Mouse (Mus musculus): Measurements from ENCODE around the gene AU021092.
"Not testable (repeated sequence)": the region's sequence is repeated elsewhere in the genome, so short reads cannot be mapped to it uniquely, and the experiment has no call there.

The AU021092 gene

DNA sequence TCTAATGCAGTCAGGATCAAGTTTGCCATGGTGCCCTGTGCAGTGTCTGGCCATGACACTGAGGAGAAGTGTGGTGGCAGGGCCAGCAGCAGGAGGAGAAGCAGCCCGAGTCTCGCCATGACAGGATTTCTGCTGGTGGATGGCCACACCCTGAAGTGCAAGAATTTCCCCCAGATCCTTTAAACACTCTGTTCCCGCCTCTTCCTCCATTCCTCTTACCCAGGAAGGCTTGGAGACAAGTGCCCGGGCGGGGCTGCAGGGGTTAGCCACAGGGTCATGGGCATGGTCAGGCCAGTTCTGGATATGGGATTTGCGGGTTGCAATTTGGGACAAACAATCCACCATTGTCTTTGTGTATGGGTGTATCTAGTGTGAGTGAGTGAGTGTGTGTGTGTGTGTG, at the start of gene AU021092:
Gene AU021092 (minus strand): TSS at position 160 of the 400 bp plus-strand sequence.
- peak; percentile 69 to 79 for DNase-seq

DNA sequence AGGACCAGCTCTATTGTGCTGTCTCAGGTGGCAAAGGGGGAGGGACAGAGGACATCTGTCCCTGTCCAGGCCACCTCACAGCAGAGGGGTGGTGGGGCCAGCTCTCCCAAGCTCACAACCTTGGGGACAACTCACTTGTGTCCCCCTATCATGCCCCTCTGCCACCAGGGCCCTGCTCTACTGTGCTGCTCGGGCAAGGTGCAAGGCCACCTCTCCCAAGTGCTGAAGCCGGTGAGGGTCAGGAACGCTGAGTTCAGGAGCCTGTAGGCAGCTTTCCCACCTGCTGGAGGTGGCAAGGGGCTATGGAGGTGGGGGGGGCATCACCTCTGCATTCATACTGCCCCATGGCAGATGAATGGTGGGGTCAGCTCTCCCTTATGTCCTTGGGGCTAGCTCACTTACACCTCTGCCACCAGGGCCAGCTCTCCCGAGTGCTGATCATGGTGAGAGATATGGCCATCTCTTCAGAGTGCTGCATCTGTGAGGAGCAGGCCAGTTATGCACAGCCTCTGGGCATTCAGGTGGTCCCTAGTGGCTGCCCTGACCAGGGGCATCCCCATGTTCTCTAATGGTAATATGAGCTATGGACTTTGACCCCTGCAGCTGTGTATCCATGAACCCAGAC, 49.4 kb upstream of the AU021092 start:
- DNase-seq = no peak

DNA sequence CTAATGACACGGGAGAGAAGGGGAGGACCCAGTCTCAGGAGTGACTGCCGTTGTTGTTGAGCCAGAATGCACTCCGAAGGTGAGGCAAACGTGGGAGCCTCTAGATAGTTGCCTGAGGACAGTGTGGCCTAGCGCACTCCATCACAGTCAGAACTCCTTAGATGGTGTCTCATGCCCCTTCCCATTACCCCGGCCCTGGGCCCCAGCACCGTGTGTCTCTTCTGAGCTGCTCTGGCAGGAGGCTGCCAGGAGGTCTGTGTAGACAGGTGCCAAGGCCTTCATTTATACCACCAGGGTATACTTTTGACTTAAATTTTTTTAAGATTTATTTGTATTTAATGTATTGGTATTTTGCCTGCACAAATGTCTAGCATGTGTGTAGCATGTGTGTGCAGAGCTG, 41.8 kb upstream of the AU021092 start:
- DNase-seq = no peak

DNA sequence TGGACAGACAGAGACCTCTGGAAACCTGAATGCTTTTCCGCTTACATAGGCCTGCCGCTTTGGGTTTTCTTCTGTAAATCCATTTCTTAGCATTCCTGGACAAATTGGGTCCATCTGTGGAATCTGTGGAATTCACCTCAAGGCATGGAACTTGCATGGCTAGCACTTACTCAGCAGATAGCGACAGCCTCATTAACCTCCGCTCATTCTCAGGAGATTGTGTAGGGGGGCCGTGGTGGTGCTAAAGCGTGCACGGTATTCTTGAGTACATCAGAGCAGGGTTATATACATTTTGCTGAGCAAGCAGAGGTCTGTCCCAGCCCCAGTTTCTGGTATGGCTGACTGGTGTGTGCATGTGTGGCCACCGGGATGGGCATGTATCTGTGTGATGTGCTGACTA, 41.1 kb upstream of the AU021092 start:
- no peak for DNase-seq

DNA sequence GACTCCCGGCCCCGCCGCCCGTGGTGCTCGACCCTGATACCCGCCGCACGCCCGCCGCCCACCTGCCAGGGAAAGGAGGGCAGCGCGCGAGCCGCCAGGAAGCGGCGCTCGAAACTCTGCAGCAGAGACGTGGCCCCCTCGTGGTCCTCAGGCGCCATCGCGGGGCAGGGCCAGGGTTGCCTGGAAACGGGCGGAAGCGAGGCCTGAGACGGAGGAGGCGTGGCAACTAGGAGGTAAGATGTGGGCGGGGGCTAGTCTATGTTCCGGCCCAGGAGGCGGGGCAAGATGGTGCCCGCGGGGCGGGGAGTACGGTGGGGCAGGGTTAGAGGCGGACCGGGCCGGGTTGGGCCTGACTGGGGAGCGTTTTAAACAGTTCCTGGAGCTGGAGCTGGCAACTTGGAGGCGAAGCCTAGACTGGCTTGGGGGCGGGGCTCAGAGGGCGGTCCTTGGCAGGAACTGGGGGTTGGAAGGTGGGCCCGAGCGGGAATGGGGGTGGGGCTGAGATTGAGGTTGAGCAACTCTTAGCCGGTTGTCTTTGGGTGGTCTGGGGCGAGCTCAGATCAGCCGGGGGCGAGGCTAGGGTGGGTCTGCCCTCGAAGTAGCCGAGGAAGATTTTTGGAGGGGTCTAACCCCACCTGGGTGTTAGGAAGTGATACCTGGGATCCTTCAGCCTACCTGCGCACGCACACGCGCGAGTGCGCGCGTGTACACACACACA, 33.8 kb upstream of the AU021092 start, which contains the start of gene Eef2kmt:
Gene Eef2kmt (minus strand): TSS at position 205 of the 718 bp plus-strand sequence.
- DNase-seq = peak; percentile 99

DNA sequence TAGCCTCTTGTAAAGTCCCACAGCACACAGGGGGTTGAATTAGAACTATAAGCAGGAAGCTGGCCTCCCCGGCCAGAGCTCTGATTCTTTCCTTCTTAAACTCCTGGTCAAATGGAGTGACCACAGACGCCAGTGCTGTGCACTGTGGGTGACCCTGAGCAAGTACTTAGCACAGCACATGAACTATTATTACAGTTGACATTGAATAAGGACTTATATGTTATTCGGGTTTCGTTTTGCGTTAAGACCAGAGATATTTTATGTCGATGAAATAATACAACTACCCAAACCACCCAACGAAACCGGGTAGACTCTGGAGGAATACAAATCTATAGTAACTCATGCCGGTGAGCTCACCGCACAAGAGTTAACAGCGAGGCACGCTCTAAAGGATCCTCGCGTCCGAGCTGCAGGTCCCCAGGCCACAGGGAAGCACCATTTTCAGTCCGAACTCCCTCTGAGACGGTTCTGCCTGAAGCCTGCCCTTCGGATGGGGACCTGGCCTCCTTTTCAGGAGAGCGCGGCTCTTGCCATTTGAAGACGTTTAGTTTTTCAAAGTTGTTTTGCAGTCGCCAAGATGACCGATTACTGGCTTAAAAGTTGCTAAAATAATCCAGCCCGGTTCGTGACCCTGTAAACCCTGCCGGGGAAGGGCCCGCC, 33.1 kb upstream of the AU021092 start:
- DNase-seq = no peak

DNA sequence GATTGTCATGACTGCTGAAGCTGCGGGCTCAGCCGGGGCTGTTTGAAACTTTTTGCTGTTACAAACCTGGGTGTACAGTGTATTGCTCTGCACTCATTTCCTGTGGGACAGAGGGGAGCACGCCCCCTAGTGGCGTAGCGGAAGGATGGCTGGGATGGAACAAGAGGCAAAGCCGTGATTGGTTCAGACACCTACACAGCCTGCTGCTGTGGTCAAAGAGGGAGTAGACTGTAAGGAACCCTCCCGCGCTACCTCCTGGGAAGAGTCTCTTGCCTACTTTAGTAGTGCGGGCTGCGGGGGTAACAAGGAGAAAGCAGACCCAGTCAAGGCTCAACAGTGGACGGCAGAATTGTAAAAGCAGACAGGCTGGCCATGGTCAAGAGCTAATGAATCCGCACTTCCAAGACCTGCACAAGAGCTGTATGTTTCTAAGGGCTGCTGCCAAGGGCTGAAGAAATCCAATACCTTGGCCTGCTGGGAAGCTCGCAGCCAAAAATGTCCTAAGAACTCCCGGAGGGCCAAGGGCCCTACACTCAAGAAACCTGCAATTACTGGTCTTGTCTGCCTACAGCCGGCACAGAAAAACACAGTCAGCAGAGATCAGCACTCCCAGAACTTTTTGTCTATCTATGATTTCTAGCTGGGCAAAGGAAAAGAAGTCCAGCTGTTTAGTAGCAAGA, 32.4 kb upstream of the AU021092 start:
- peak; percentile 80 to 83 for DNase-seq

DNA sequence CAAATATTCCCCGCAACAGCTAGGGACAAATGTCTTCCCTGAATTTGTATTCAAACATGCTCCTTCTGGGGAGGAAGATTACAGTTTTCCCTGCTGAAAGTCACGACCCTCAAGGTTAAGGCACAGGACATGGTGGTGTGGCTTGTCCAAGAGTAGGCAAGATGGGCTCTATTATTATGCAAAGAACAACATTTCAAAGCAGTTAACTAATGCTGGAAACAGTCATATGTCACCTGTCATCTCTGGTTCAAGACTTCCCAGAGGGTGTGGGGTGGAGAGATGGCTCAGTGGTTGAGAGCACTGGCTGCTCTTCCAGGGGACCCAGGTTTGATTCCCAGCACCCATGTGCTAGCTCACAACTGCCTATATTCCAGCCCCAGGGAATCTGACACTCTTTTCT, 30.2 kb upstream of the AU021092 start:
- DNase-seq = no peak

DNA sequence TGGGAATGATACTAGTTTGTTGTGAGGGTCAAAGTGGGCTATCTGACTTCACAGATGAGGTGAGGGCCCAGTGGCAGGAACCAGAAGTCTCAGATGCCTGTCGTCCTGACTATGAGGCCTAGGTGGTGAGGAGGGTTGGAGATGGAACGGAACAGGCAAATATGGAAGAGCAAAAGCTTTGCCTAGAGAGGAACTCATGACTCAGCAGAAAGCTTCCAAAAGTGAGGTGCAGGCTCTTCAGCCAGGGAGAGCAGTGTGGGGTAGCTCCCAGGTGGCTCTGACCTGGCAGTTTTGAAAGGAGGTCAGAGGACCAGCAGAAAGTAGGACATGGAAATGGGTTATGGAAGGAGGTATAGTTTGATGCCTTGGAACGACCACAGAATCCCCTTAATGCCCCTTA, 28.8 kb upstream of the AU021092 start:
- no peak for DNase-seq

DNA sequence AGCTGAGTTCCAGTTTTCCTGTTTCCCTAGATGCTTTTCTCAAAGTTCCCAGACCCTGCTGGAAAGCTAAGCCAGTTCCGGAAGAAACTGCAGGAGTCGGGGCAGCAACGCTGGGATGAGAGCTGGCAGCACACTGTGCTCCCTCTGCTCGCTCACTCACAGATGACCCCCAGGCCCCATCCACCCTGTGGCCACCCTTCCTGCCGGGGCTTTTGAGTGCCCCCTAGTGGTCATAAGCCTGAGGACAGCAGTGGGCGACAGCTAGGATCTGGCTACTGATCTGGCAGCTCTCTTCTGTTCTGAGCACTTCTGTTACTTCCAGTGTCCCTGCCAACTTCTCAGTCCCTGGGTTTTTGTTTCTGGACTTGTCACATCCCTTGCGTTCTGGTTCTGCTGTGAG, 22.3 kb upstream of the AU021092 start:
- DNase-seq = peak; percentile 59 to 76

DNA sequence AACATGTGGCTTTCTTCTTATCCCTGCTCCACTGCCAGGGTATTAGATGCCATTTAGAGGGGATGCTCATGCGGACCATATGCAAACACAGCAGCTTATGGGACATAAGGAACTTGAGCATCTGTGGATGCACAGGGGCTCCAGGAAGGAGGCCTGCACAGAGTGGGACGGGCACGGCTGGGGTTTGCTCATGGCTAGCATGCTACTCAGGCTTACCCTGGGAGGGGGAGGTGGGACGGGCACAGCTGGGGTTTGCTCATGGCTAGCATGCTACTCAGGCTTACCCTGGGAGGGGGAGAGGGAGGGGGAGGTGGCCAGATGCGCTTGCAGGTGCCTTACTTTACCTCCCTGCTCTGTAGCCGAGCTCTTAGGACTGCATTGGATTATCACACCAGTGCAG, 20.8 kb upstream of the AU021092 start:
- no peak for DNase-seq

DNA sequence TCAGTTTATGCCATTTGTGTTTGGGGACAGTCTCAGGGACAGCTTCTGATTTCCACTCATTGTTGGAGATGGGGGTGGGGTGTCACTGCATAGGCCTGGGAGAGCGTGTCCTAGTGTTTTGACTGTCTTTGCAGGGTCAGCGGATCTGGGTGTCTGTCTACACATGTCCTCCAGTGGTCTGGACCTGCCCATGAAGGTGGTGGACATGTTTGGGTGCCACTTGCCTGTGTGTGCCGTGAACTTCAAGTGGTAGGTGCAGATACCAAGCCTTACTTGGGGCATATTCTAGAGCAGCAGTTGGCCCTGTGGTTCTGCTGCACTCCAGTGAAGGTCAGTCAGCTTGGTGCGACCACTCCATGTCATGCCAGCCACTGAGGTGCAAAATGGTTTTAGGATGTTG, 20.3 kb upstream of the AU021092 start:
- no peak for DNase-seq

DNA sequence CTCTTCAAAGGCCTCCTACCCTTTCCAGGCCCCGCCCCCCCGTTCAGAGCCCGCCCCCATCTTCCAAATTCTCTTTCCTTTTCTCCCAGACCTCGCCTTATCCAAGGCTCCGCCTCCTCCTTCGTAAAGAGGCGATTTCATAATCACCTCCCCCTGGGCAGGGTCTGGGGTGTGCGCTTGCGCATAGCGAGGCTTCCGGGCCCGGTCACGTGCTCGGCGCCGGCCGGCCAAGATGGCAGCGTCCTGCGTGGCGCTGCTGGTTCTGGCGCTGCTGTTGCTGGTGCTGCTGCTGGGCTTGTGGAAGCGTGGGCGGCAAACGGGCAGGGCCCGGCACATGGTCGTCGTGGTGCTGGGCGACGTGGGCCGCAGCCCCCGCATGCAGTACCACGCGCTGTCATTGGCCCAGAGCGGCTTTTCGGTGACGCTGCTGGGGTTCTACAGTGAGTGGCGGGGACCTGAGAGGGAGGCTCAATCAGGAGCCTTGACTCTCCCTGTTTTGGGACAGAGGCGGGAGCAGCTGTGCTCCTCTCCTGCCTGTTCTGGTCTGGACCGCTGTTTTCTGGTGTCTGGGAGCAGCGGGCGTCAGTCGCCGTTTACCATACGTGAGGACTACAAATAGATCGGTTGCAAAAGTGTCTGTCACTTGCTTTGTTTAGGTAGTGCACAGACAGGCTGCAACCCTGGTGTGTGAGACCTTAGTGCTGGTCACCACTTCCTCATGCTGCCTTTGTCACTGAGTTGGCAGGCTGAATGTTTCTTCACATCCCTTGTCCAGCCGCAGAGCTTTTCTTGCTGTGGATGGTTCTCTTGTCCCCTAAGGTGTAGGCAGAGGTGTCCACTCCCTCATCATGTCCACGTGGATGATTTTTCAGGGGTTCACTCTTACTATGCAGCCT, 11.6 kb upstream of the AU021092 start, which contains the start of gene Alg1:
Gene Alg1 (plus strand): TSS at position 204 of the 896 bp plus-strand sequence.
- peak; percentile 95 to 98 for DNase-seq

DNA sequence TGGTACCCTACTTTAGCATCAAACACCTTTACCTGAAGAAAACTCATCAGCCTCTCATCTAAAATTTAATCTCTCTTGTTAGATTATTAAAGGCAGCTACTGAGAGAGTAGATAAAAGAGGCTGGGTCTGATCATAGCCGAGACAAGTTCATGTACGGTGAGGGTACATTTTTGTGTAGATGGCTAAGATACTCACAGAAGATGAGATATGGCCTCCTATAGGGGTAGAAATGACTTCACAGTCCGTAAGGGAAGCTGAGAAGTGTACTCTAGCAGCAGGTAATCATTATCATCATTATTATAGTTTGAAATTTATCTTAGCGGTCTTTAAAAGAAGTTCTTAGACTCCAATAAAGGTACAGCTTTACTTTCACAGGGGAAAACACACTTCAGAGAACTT, 10.9 kb upstream of the AU021092 start:
- DNase-seq = no peak

DNA sequence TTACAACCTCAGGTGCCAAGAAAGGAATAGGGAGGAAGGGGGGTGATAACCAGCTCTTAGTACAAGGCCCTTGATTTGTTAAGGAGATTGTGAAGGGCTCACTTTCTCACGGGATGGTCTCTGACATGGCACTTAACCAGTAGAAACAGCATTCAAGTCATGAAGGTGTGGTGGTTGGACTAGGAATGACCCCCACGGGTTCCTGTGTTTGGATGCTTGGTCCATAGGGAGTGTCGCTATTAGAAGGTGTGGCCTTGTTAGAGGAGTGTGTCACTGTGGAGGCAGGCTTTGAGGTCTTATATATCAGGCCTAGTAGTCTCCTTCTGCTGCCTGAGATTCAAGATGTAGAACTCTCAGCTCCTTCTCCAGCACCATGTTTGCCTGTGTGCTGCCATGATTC, 6.0 kb upstream of the AU021092 start:
- not testable (repeated sequence) for DNase-seq

DNA sequence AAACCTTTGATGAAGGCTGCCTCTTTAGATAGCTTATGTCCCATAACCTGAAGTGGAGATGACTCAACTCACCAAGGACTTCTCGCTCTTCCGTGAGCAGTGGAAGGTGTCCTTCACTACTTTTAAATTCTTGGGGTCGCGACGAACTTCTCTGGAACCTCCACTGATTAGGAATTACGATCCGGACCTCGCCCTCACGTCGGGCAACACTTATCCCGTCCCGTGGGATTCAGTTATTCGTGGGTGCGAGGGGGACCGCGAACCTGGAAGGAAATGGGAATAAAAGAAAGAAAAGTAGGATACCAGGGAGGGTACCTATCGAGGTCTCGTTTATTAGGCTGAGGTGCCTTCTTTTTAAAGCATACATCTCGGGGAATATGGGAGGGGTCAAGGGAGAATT, 5.4 kb upstream of the AU021092 start:
- DNase-seq = not testable (repeated sequence)

DNA sequence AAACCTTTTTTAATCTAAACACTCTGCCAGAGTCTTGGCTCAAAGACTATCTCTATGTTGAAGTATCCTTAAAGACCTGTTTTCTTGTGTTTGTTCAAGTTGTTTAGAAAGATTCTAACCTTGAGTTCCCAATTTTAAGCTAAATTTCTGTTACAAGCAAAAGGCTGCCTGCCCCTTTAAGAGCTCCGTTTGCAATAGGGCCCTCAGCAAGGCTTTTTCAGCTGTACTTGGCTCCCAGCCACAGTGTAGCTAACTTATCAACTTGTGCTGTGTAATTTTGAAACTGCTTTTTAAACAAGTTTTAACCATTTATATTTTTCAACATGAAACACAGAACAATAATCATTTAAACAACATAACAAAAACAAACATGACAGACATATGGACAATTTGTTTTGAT, 4.4 kb upstream of the AU021092 start:
- peak; percentile 43 to 57 for DNase-seq

DNA sequence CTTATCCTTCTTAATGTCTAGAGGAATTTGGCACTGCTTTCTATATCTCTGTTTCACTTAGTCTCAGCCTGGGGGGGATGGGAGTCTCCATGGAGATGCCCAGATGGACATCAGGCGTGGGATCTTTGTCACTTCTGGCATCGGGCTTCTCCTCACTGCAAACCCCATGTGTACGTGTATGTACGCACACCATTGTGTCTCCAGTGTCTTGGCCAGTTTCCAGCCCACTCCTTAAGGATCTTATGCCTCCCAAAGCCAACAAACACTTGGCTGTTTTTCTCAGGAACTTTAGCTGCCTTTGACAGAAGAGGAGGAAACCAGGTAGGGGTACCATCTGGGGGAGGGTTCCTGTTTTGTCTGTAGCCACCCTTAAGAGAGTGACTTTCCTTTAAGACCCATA, 696 bp downstream of the AU021092 start:
- peak; percentile 49 to 65 for DNase-seq

DNA sequence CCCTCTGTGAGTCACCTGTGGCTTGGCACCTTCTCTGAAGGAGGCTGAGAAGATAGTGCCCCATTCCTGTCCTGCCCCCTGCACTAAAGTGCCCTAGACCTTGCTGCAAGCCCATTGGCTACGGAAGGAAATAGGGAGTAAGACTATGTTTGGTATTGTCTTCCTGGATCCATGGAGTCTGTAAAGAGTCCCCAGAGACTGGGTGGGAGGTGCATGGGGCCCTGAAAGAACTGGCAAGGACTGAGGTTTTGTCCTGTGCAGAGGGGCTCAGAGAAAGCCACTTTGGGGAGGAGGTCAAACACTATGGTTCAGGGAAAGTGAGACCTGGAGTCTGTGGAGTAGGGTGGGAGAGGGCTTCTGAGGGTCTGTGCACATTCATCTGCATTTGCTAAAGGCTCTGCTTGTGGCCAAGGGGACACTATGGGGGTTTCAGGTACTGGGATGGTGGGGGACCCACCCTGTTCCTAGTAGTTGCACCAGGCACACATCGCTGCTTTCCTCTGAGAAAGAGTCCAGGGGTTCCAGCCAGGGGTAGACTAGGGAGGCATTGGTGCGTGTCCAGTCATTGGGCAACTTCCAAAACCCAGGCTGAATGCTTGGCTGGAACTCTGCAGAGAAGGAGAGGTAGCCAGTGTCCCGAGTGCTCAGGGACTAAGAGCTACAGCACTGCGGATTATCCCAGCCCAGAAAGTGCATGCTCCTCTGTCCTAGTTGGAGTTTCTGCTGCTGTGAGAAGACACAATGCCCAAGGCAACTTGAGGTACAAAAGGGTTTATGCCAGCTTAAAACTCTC, 4.6 kb downstream of the AU021092 start:
- DNase-seq = no peak

DNA sequence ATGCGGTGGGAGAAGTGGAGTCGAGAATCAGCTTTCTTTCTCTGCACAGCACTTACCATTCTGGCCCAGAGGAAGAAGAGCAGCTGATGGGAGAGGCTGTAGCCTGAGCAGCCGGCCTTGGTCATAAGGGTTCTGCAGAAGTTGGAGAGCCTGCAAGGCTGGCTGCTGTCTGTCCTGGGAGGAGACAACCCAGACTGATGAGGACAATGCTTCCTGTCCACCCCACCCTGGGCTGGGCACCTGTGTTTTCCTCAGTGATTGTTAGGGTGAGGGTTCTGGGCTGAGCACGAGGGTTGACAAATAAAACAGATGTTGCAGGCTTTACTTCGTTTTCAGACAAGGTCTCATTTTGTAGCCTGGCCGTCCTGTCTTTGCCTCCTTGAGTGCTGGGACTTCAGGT, 5.4 kb downstream of the AU021092 start:
- DNase-seq = no peak

DNA sequence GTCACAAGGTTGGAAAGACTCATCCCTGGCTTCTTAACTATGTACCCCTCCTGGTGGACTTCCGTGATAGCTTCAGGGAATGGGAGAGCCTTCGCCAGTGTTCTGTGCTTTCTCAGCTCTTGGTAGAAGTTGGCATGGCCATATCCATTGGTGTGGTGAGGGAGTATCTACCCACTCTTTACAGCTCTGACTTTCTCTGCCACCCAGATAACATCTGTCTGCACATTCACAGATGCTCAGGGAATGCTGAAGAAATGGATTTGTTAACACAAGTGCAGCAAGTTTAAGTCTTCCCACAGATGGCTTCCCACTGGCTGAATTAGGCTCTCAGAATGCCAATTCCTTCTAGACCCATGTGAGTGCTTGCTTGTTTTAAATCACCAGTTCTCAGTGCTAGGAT, 8.0 kb downstream of the AU021092 start:
- DNase-seq = no peak

Data from lung, adult 18-20 months (tissue).